ENCODE assay signal across 24 mouse cellular contexts in the genomic region with DNA sequence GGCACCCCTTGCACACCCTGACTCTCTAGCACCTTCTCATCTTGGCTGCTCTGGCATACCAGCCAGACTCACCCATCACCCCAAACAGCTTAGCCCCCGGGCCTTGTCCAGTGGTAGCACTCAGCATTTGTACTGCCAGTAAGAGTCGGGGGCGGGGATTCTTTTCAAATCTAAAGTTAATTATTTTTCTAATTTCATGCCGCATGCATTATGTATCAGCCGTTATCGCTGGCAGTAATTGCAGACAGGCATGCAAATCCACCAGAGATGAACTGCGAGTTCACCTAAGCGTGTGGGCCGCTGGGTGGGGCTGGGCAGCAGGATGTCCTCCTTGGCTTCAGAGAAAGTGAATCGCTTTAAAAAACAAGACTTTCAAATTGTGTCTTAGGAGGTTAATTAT. TPM values are rescaled to one million over a fixed set of nuclear protein-coding genes. Genes with fewer than 3 reads are reported as not detected.
A peak's percentile ranks its signal among the peaks of the same experiment; 100 is the strongest.
DNase-seq lines count a peak whose midpoint lies in the region; ATAC-seq lines count a peak whose summit lies in the region.
"Had no signal": no experiment of that assay in that cellular context is flagged by ENCODE, and none has a peak within 500 bp of the region (broad histone marks: within the 10 kb centered on the region; RNA-seq: fewer than 3 reads in every experiment).

No protein-coding gene starts in this region.

- H3K9me3 ChIP-seq in forebrain, embryonic 15.5 days, result no peaks in the 10 kb centered on the region
- no peaks in the 10 kb centered on the region for H3K9me3 ChIP-seq in forebrain, embryonic 13.5 days (replicated peaks)
- H3K9me3 ChIP-seq in hindbrain, embryonic 15.5 days, result no peaks in the 10 kb centered on the region
- H3K9me3 ChIP-seq in hindbrain, embryonic 16.5 days (ENCODE audit: control insufficient read depth, low read length), result no peaks in the 10 kb centered on the region
- no peaks in the 10 kb centered on the region for H3K9me3 ChIP-seq in midbrain, embryonic 14.5 days (ENCODE audit: control insufficient read depth, low read length)
- no peaks in the 10 kb centered on the region for H3K9me3 ChIP-seq in midbrain, embryonic 15.5 days
- H3K9me3 ChIP-seq: forebrain, embryonic 10.5 days; heart, embryonic 12.5 days; heart, embryonic 15.5 days; hindbrain, embryonic 10.5 days; intestine, embryonic 15.5 days had no signal

- H3K4me2 ChIP-seq in forebrain, embryonic 15.5 days (replicated peaks), result no peak overlapping the region
- H3K4me2 ChIP-seq in forebrain, embryonic 13.5 days, result no peak overlapping the region
- H3K4me2 ChIP-seq in hindbrain, embryonic 15.5 days, result no peak overlapping the region
- no peak overlapping the region for H3K4me2 ChIP-seq in hindbrain, embryonic 16.5 days (ENCODE audit: low read length)
- H3K4me2 ChIP-seq in midbrain, embryonic 14.5 days (ENCODE audit: low read length), result no peak overlapping the region
- H3K4me2 ChIP-seq in midbrain, embryonic 15.5 days, result no peak overlapping the region
- H3K4me2 ChIP-seq: heart, embryonic 12.5 days; heart, embryonic 15.5 days; intestine, embryonic 15.5 days had no signal

- H3K36me3 ChIP-seq in forebrain, embryonic 15.5 days, result no peaks in the 10 kb centered on the region
- H3K36me3 ChIP-seq in forebrain, embryonic 13.5 days (ENCODE audit: poor library complexity, severe bottlenecking), result no peaks in the 10 kb centered on the region
- no peaks in the 10 kb centered on the region for H3K36me3 ChIP-seq in hindbrain, embryonic 15.5 days
- H3K36me3 ChIP-seq in hindbrain, embryonic 16.5 days (ENCODE audit: control insufficient read depth, insufficient read depth, low read length), result no peaks in the 10 kb centered on the region
- no peaks in the 10 kb centered on the region for H3K36me3 ChIP-seq in midbrain, embryonic 14.5 days (ENCODE audit: control insufficient read depth, insufficient read depth, low read length)
- no peaks in the 10 kb centered on the region for H3K36me3 ChIP-seq in midbrain, embryonic 15.5 days (replicated peaks)
- no peaks in the 10 kb centered on the region; the same call in 1 of the 2 replicates for H3K36me3 ChIP-seq in splenic B cell, adult 2 months (ENCODE audit: control insufficient read depth, insufficient read depth, low read length, poor library complexity, severe bottlenecking)
- H3K36me3 ChIP-seq: forebrain, embryonic 10.5 days; heart, embryonic 12.5 days; heart, embryonic 15.5 days; hindbrain, embryonic 10.5 days; intestine, embryonic 15.5 days had no signal

- H3K4me1 ChIP-seq in forebrain, embryonic 15.5 days, result peaks cover 36% of the 10 kb centered on the region
- H3K4me1 ChIP-seq in forebrain, embryonic 13.5 days, result peaks cover 52% of the 10 kb centered on the region
- peaks cover 47% of the 10 kb centered on the region for H3K4me1 ChIP-seq in hindbrain, embryonic 15.5 days (replicated peaks)
- peaks cover 32% of the 10 kb centered on the region for H3K4me1 ChIP-seq in hindbrain, embryonic 16.5 days (ENCODE audit: control insufficient read depth, insufficient read depth, low read depth, low read length)
- peaks cover 44% of the 10 kb centered on the region for H3K4me1 ChIP-seq in midbrain, embryonic 14.5 days (ENCODE audit: control insufficient read depth, insufficient read depth, low read length)
- H3K4me1 ChIP-seq in midbrain, embryonic 15.5 days, result peaks cover 48% of the 10 kb centered on the region

- H3K4me3 ChIP-seq in forebrain, embryonic 15.5 days, result no peak overlapping the region
- no peak overlapping the region for H3K4me3 ChIP-seq in forebrain, embryonic 13.5 days
- no peak overlapping the region for H3K4me3 ChIP-seq in hindbrain, embryonic 15.5 days
- H3K4me3 ChIP-seq in hindbrain, embryonic 16.5 days (ENCODE audit: low read length), result no peak overlapping the region
- no peak overlapping the region for H3K4me3 ChIP-seq in midbrain, embryonic 14.5 days (replicated peaks; ENCODE audit: low read depth, low read length)
- H3K4me3 ChIP-seq in midbrain, embryonic 15.5 days, result no peak overlapping the region
- H3K4me3 ChIP-seq: forebrain, embryonic 10.5 days; heart, embryonic 12.5 days; heart, embryonic 15.5 days; hindbrain, embryonic 10.5 days; intestine, embryonic 15.5 days had no signal

- no peaks in the 10 kb centered on the region for H3K27me3 ChIP-seq in forebrain, embryonic 15.5 days
- peaks cover under 1% of the 10 kb centered on the region; the same call in 1 of the 2 replicates for H3K27me3 ChIP-seq in forebrain, embryonic 13.5 days
- 0 out of 2 replicates have a peak, but pooled peaks cover 2% of the 10 kb centered on the region for H3K27me3 ChIP-seq in hindbrain, embryonic 15.5 days
- peaks cover 3% of the 10 kb centered on the region; the same call in 1 of the 2 replicates for H3K27me3 ChIP-seq in hindbrain, embryonic 16.5 days (replicated peaks; ENCODE audit: control insufficient read depth, insufficient read depth, low read length)
- no peaks in the 10 kb centered on the region for H3K27me3 ChIP-seq in midbrain, embryonic 14.5 days (ENCODE audit: control insufficient read depth, insufficient read depth, low read length)
- H3K27me3 ChIP-seq in midbrain, embryonic 15.5 days (replicated peaks), result peaks cover 20% of the 10 kb centered on the region; the same call in 1 of the 2 replicates
- H3K27me3 ChIP-seq in splenic B cell, adult 2 months (ENCODE audit: control insufficient read depth, insufficient read depth, low read length, poor library complexity, severe bottlenecking), result no peaks in the 10 kb centered on the region

- no peak overlapping the region for H3K9ac ChIP-seq in forebrain, embryonic 15.5 days (replicated peaks)
- no peak overlapping the region for H3K9ac ChIP-seq in forebrain, embryonic 13.5 days
- H3K9ac ChIP-seq in hindbrain, embryonic 15.5 days, result no peak overlapping the region
- H3K9ac ChIP-seq in hindbrain, embryonic 16.5 days (ENCODE audit: low read depth, low read length), result no peak overlapping the region
- no peak overlapping the region for H3K9ac ChIP-seq in midbrain, embryonic 14.5 days (replicated peaks; ENCODE audit: low read length)
- H3K9ac ChIP-seq in midbrain, embryonic 15.5 days, result no peak overlapping the region
- H3K9ac ChIP-seq: heart, embryonic 12.5 days; heart, embryonic 15.5 days; intestine, embryonic 15.5 days had no signal

- DNase-seq in midbrain, embryonic 14.5 days, result peak; percentile 60
- peak; percentile 35 for DNase-seq in splenic B cell, adult 2 months (ENCODE audit: low read depth, low spot score)
- no peak for DNase-seq in cerebellum, adult 18-20 months
- DNase-seq: adrenal gland, postnatal 10 days; adrenal gland, postnatal 36 days; cerebellum, adult 11 months; cerebellum, adult 9-10 months; cerebellum, postnatal 14 days; gastrocnemius, postnatal 25 days; heart, adult 18-20 months; heart, postnatal 10 days; heart, postnatal 36 days had no signal

- 43% methylated on average over 10 of the region's 10 CpGs for WGBS in forebrain, embryonic 15.5 days
- WGBS in forebrain, embryonic 13.5 days, result 65% methylated on average over 10 of the region's 10 CpGs
- 36% methylated on average over 10 of the region's 10 CpGs for WGBS in hindbrain, embryonic 15.5 days
- WGBS in hindbrain, embryonic 16.5 days, result 49% methylated on average over 10 of the region's 10 CpGs
- 41% methylated on average over 10 of the region's 10 CpGs for WGBS in midbrain, embryonic 14.5 days
- 47% methylated on average over 10 of the region's 10 CpGs for WGBS in midbrain, embryonic 15.5 days

- ATAC-seq in forebrain, embryonic 15.5 days (replicated peaks), result no peak
- ATAC-seq in forebrain, embryonic 13.5 days, result no peak
- no peak for ATAC-seq in hindbrain, embryonic 15.5 days (ENCODE audit: low FRiP score, low read depth)
- ATAC-seq in hindbrain, embryonic 16.5 days, result no peak
- ATAC-seq in midbrain, embryonic 14.5 days (ENCODE audit: low FRiP score, low TSS enrichment), result no peak
- ATAC-seq in midbrain, embryonic 15.5 days (replicated peaks), result no peak
- ATAC-seq: activated CD4-positive, CD25-positive, alpha-beta regulatory T cell, adult 4 months; forebrain, embryonic 14.5 days; intestine, embryonic 15.5 days had no signal

- H3K27ac ChIP-seq in forebrain, embryonic 15.5 days (replicated peaks), result peak overlapping the region; percentile 50; the same call in 1 of the 2 replicates
- no peak overlapping the region for H3K27ac ChIP-seq in forebrain, embryonic 13.5 days
- 0 out of 2 replicates have a peak overlapping the region, but pooled peaks have one; percentile 13 for H3K27ac ChIP-seq in hindbrain, embryonic 15.5 days (replicated peaks)
- H3K27ac ChIP-seq in hindbrain, embryonic 16.5 days (ENCODE audit: low read depth, low read length), result no peak overlapping the region
- 0 out of 2 replicates have a peak overlapping the region, but pooled peaks have one; percentile 34 for H3K27ac ChIP-seq in midbrain, embryonic 14.5 days (replicated peaks; ENCODE audit: low read depth, low read length)
- no peak overlapping the region for H3K27ac ChIP-seq in midbrain, embryonic 15.5 days
- H3K27ac ChIP-seq: heart, embryonic 15.5 days; intestine, embryonic 15.5 days had no signal

RNA-seq across cellular contexts. Expression of a gene that starts 3.5 kb away (rescaled TPM):
- 14.9 and 18.9 TPM in 2 replicates for polyA plus RNA-seq in forebrain, embryonic 15.5 days (2015; fragmentation: Nextera tagmentation; extraction: Ambion mirVana)
- polyA plus RNA-seq in forebrain, embryonic 13.5 days (2015; fragmentation: Nextera tagmentation; extraction: Ambion mirVana), result 10.4 and 11.3 TPM in 2 replicates
- 9.8 and 11.1 TPM in 2 replicates for polyA plus RNA-seq in hindbrain, embryonic 15.5 days (2015; fragmentation: Nextera tagmentation; extraction: Ambion mirVana)
- polyA plus RNA-seq in hindbrain, embryonic 16.5 days (2015; fragmentation: Nextera tagmentation; extraction: Ambion mirVana), result 8.8 and 11.3 TPM in 2 replicates
- polyA plus RNA-seq in midbrain, embryonic 14.5 days (2014; fragmentation: Nextera tagmentation; extraction: Ambion mirVana), result 7.0 and 10.2 TPM in 2 replicates
- 12.2 and 12.5 TPM in 2 replicates for polyA plus RNA-seq in midbrain, embryonic 15.5 days (2015; fragmentation: Nextera tagmentation; extraction: Ambion mirVana)
- polyA plus RNA-seq: activated CD4-positive, CD25-positive, alpha-beta regulatory T cell, adult 4 months had no signal

RNA-seq across cellular contexts. Expression of a gene that starts 45.4 kb away (rescaled TPM):
- polyA plus RNA-seq in forebrain, embryonic 15.5 days (2015; fragmentation: Nextera tagmentation; extraction: Ambion mirVana), result 5.8 and 6.0 TPM in 2 replicates
- polyA plus RNA-seq in forebrain, embryonic 13.5 days (2015; fragmentation: Nextera tagmentation; extraction: Ambion mirVana), result 3.3 and 4.4 TPM in 2 replicates
- polyA plus RNA-seq in hindbrain, embryonic 15.5 days (2015; fragmentation: Nextera tagmentation; extraction: Ambion mirVana), result 5.5 and 6.1 TPM in 2 replicates
- polyA plus RNA-seq in hindbrain, embryonic 16.5 days (2015; fragmentation: Nextera tagmentation; extraction: Ambion mirVana), result 6.3 and 7.1 TPM in 2 replicates
- polyA plus RNA-seq in midbrain, embryonic 14.5 days (2014; fragmentation: Nextera tagmentation; extraction: Ambion mirVana), result 3.4 and 3.9 TPM in 2 replicates
- polyA plus RNA-seq in midbrain, embryonic 15.5 days (2015; fragmentation: Nextera tagmentation; extraction: Ambion mirVana), result 5.6 and 6.0 TPM in 2 replicates

Comparison
In these comparisons a context has a peak if more than half of its experiments do, and no peak if none do; other contexts are left out.
1. H3K27ac ChIP-seq: peak in forebrain, embryonic 15.5 days (single experiment), hindbrain, embryonic 15.5 days (single experiment) and midbrain, embryonic 14.5 days (single experiment); none in forebrain, embryonic 13.5 days (single experiment), hindbrain, embryonic 16.5 days (single experiment) and midbrain, embryonic 15.5 days (single experiment).
2. DNase-seq: peak in midbrain, embryonic 14.5 days (single experiment) and splenic B cell, adult 2 months (single experiment); none in cerebellum, adult 18-20 months (0 of 2).